Mouse (Mus musculus) lung, postnatal 0 days (tissue): ENCODE results near the gene Usp47. TPM values are rescaled to one million over a fixed set of nuclear protein-coding genes. Genes with fewer than 3 reads are reported as not detected.

Experiments used
- ATAC-seq: fragments of 200-750 bp; cut with Nextera tagmentation; 2 replicates; pipeline ENCODE4 v1.8.0; 2017; ENCODE audit warnings: moderate library complexity
- DNase-seq: peaks from one replicate; pipeline ENCODE4 v3.0.0-alpha.2; 2016; ENCODE audit warnings: low spot score
- H3K27ac ChIP-seq: fragments of 300-500 bp; sonication (generic); 2 replicates; pipeline ENCODE4 v1.5.1; 2014; ENCODE audit warnings: antibody characterized with exemption, mild to moderate bottlenecking, low read length, mixed read lengths
- H3K27me3 ChIP-seq: fragments of 300-500 bp; sonication (generic); replicated peaks from 2 replicates; pipeline ENCODE4 v1.6.1; 2014; ENCODE audit warnings: low read length, mixed read lengths; ENCODE audit not compliant: insufficient read depth
- H3K36me3 ChIP-seq: fragments of 300-500 bp; sonication (generic); 2 replicates; pipeline ENCODE4 v1.6.1; 2014; ENCODE audit warnings: low read length, mixed read lengths; ENCODE audit not compliant: insufficient read depth
- H3K4me1 ChIP-seq: fragments of 300-500 bp; sonication (generic); 2 replicates; pipeline ENCODE4 v1.6.1; 2014; ENCODE audit warnings: antibody characterized with exemption, low read depth, low read length, mixed read lengths; ENCODE audit not compliant: insufficient read depth
- H3K4me2 ChIP-seq: fragments of 300-500 bp; sonication (generic); replicated peaks from 2 replicates; pipeline ENCODE4 v1.6.1; 2014; ENCODE audit warnings: low read depth, mild to moderate bottlenecking, low read length, moderate library complexity, mixed read lengths
- H3K4me3 ChIP-seq: fragments of 300-500 bp; sonication (generic); 2 replicates; pipeline ENCODE4 v1.5.1; 2014; ENCODE audit warnings: low read depth, low read length
- H3K9ac ChIP-seq: fragments of 300-500 bp; sonication (generic); replicated peaks from 2 replicates; pipeline ENCODE4 v1.6.1; 2014; ENCODE audit warnings: low read depth, mild to moderate bottlenecking
- H3K9me3 ChIP-seq: fragments of 300-500 bp; sonication (generic); 2 replicates; pipeline ENCODE4 v1.6.1; 2016; ENCODE audit warnings: low read length, mixed read lengths
- CTCF ChIP-seq: IDR thresholded peaks from 2 replicates; pipeline ENCODE4 v1.5.1; 2016; ENCODE audit warnings: antibody characterized with exemption, mild to moderate bottlenecking
- EP300 ChIP-seq: IDR thresholded peaks from 2 replicates; pipeline ENCODE4 v1.6.1; 2016; ENCODE audit warnings: antibody characterized with exemption, mild to moderate bottlenecking, control low read depth
- WGBS: fragments of 180-500 bp; shearing (Covaris S2); extraction: QIAGEN DNeasy Blood & Tissue Kit; methylation state at CpG from one replicate; pipeline ENCODE4 v1.1.7; 2014; 5-methylcytosine and 5-hydroxymethylcytosine counted together
- polyA plus RNA-seq: library from polyadenylated mRNA; unstranded; fragments of >200 nt; fragmentation: Nextera tagmentation; extraction: Ambion mirVana; gene quantifications from 2 replicates; pipeline ENCODE4 v1.2.1, GENCODE M21; 2015

Gene Usp47
- polyA plus RNA-seq, 1 experiment from 2014 or later: 33.1 TPM

GRCm38 (mm10) chr7:112121866-112122500, 98.7 kb downstream of the Usp47 start:
- TF ChIP-seq CTCF (no peak), EP300 (no peak)
- H3K27me3 ChIP-seq: no peaks in the 10 kb centered on the region
- 79% methylated on average over 11 of the region's 11 CpGs for WGBS
- ATAC-seq: no peak
- H3K27ac ChIP-seq: no peak overlapping the region
- no peak for DNase-seq
- no peak overlapping the region for H3K4me2 ChIP-seq
- no peaks in the 10 kb centered on the region for H3K9me3 ChIP-seq
- no peaks in the 10 kb centered on the region for H3K36me3 ChIP-seq
- no peak overlapping the region for H3K4me3 ChIP-seq
- H3K9ac ChIP-seq: no peak overlapping the region
- no peaks in the 10 kb centered on the region for H3K4me1 ChIP-seq

DNA sequence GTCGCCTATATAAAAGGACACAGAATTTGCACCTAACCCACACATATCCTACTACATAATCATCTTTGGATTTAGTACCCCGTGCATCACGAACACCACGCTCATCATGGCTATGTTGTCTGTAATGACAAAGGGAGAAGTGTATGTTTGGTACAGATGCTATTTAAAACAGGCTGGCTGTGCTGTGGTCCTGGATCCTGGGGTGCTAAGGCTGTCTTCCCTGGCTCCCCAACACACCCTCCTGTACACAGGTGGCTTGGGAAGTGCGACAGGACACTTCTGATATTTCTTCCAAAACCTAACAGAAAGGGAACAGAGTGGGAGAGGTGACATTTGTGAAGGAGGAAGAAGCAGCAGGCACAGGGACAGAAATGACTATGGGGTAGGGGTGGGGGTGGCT, 100.3 kb downstream of the Usp47 start:
- Histone ChIP-seq H3K9ac (no peak overlapping the region), H3K4me1 (no peaks in the 10 kb centered on the region), H3K4me3 (no peak overlapping the region), H3K4me2 (no peak overlapping the region), H3K9me3 (no peaks in the 10 kb centered on the region), H3K36me3 (no peaks in the 10 kb centered on the region), H3K27ac (no peak overlapping the region), H3K27me3 (no peaks in the 10 kb centered on the region)
- no peak for TF ChIP-seq EP300
- no peak for DNase-seq
- no peak for ATAC-seq
- WGBS: 92% methylated on average over 5 of the region's 5 CpGs

GRCm38 (mm10) chr7:112125625-112126260, 102.4 kb downstream of the Usp47 start:
- Histone ChIP-seq H3K36me3 (no peaks in the 10 kb centered on the region), H3K9me3 (no peaks in the 10 kb centered on the region), H3K27ac (no peak overlapping the region), H3K4me3 (no peak overlapping the region), H3K4me1 (no peaks in the 10 kb centered on the region), H3K9ac (no peak overlapping the region), H3K4me2 (no peak overlapping the region), H3K27me3 (no peaks in the 10 kb centered on the region)
- TF ChIP-seq EP300 (no peak), CTCF (no peak)
- WGBS: 78% methylated on average over 7 of the region's 7 CpGs
- ATAC-seq (no peak), DNase-seq (no peak)

GRCm38 (mm10) chr7:112127085-112127637, 103.9 kb downstream of the Usp47 start:
- ATAC-seq (no peak), DNase-seq (no peak)
- TF ChIP-seq CTCF: no peak
- TF ChIP-seq EP300: no peak
- H3K27me3 ChIP-seq: no peaks in the 10 kb centered on the region
- WGBS: 54% methylated on average over 5 of the region's 5 CpGs
- H3K9ac ChIP-seq: no peak overlapping the region
- H3K9me3 ChIP-seq: no peaks in the 10 kb centered on the region
- H3K36me3 ChIP-seq: no peaks in the 10 kb centered on the region
- H3K4me1 ChIP-seq: no peaks in the 10 kb centered on the region
- no peak overlapping the region for H3K27ac ChIP-seq
- no peak overlapping the region for H3K4me3 ChIP-seq
- no peak overlapping the region for H3K4me2 ChIP-seq

GRCm38 (mm10) chr7:112127954-112128353, 104.7 kb downstream of the Usp47 start:
- Histone ChIP-seq H3K4me3 (no peak overlapping the region), H3K27me3 (no peaks in the 10 kb centered on the region), H3K9ac (no peak overlapping the region), H3K4me2 (no peak overlapping the region), H3K9me3 (no peaks in the 10 kb centered on the region), H3K36me3 (no peaks in the 10 kb centered on the region), H3K4me1 (no peaks in the 10 kb centered on the region), H3K27ac (no peak overlapping the region)
- ATAC-seq (no peak), DNase-seq (no peak)
- no peak for TF ChIP-seq EP300
- no peak for TF ChIP-seq CTCF
- 75% methylated on average over 4 of the region's 4 CpGs for WGBS

DNA sequence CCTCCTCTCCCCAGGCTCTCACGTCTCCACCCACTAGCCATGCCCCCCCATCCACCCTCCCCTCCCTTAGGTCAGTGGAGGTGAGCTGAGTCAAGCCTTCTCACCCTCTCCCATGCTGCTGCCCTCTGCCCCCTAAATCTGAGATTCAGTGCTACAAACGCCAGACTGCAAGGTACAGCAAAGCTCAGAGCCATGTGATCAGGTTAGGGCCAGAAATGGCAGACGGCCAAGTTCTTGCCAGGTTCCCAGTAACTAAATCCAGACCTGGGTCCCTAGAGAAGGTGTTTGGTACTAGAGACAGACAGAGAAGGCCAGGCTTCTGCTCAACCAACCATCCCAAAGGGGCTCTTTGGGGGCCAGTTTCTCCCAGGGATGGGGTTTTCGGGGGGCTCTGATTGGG, 105.5 kb downstream of the Usp47 start:
- DNase-seq (no peak), ATAC-seq (no peak)
- H3K9me3 ChIP-seq: no peaks in the 10 kb centered on the region
- H3K36me3 ChIP-seq: no peaks in the 10 kb centered on the region
- H3K4me1 ChIP-seq: no peaks in the 10 kb centered on the region
- WGBS: 57% methylated on average over 4 of the region's 4 CpGs
- H3K27ac ChIP-seq: no peak overlapping the region
- H3K27me3 ChIP-seq: no peaks in the 10 kb centered on the region
- no peak overlapping the region for H3K4me3 ChIP-seq
- no peak overlapping the region for H3K4me2 ChIP-seq
- TF ChIP-seq EP300 (no peak), CTCF (no peak)
- no peak overlapping the region for H3K9ac ChIP-seq
